Mouse (Mus musculus): Measurements from ENCODE around the gene Crx.
"Not testable (repeated sequence)": the region's sequence is repeated elsewhere in the genome, so short reads cannot be mapped to it uniquely, and the experiment has no call there.

The Crx gene

DNA sequence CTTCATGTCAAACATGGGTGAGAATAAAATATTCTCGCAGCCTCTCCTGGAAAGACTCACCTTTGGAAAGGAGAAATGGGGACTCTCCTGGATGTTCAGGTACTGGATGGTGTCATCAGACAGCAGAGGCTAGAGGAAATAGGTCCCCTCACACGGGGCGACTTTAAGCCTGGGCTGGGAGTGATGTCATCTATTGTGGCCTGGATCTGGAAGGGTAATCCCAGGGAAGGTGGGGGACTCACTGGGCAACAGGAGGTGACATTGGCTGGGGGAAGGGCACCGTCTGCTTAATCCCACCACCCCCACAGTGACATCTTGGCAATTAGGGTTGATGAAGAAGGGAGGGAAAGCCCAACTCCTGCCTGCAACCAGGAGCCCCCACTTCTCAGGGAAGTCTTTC is at the start of gene Crx:
Gene Crx, minus strand, starts transcription at position 213 of the 400 bp plus-strand sequence.
- no peak for DNase-seq (ENCODE audit: low read depth, low spot score)

DNA sequence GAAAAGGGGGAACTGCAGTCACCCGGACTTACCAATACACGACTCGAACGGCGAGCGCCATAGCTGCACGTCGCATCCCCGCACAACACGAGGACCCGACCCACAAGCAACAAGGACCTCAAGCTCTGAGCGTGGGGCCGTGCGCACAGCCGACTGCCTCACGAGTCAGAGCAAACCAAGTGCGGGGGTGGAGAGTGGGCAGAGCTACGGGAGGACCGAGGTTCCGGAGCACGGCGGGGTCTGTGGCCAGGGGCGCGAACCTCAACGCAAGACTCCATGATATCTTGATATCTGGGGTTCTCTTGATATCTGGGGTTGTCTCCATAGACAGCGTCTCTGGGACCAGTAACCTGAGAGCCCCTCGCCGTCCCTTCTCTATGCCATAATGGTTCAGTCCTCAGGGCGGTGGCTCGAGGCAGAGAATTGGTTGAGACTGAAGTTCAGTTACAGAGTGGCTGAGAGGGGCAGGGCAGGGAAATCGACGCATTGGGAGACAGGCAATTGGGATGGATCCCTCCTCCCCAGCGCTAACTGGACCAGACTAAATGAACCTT is 42.5 kb upstream of the Crx start, which contains the start of gene Selenow:
Gene Selenow, minus strand, starts transcription at position 183 of the 554 bp plus-strand sequence.
- DNase-seq (ENCODE audit: low read depth, low spot score): peak; percentile 97

DNA sequence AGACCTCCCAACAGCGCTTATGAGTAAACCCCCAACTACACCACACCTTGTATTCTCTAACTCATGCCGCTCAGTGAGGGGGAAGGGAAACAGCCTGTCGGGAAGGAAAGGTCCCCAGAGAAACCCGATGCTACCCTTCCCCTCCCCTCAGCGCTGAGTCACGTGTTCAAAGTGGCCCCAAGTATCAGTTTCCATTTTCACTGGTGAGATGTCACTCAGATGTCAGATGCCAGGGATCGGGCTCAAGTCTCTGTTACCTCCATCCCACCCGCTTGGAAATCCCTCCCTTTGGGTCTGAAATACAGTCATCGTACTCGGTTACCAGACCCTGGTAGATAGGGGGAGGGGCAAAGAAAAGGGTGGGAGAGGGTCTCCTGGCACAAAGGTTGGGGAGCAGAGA is 42.0 kb upstream of the Crx start:
- DNase-seq (ENCODE audit: low read depth, low spot score): peak; percentile 76

DNA sequence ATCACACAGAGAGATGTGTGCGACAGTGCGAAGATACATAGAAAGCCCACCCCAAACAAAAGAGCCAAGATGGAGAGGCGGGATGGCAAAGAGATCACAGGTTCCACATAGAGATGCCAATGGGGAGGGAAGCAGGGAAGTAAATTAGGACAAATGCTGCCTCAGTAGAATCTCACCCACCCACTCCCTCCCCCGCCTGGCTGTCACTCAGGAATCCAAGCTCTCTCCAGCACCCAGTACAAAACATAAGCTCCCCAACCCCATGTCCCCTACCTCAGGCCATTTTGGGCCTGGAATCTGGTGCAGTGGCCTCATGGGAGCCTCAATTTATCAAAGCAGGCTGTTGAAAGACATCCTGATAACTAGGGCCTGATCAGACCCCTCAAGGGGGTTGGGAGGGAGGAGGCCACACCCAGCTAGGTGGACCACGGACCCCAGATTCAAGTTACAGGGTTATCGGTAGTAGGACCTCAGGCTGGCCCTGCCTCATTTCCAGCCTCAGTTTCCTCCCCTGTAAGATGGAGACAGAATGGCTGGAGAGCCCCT is 41.0 kb upstream of the Crx start:
- DNase-seq (ENCODE audit: low read depth, low spot score): no peak

DNA sequence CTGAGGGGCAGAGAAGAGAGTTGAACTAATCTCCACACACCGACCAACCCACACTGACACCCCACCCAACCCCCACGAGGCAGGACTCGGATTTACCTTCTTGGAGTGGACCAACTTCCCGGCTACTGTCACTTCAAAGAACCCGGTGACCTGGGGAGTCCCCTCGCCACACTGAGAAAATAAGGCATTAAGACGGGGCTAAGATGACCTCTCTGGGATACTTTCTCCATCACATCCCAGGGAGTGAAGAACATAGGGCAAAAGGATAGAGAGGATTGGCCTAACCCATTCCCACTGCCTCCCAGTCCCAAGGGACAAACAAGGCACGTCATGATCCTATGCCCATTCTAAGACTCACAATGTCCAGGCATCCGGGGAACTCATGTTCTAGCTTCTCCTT is 40.2 kb upstream of the Crx start:
- no peak for DNase-seq (ENCODE audit: low read depth, low spot score)

DNA sequence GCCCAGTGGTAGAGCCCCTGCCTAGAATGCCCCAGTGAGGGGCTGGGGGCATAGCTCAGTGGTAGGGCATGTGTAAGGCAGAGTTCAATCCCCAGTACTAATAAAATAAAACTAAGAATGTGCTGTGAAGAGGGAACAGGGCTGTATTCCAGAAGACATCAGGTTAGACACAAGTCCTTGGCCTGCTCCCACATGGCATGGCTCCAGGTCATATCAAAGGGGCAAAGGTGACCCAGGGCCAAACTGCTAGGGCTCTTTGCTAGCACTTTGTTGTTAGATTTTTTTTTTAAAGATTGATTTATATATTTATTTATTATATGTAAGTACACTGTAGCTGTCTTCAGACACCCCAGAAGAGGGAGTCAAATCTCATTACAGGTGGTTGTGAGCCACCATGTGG is 38.6 kb upstream of the Crx start:
- DNase-seq (ENCODE audit: low read depth, low spot score): no peak

DNA sequence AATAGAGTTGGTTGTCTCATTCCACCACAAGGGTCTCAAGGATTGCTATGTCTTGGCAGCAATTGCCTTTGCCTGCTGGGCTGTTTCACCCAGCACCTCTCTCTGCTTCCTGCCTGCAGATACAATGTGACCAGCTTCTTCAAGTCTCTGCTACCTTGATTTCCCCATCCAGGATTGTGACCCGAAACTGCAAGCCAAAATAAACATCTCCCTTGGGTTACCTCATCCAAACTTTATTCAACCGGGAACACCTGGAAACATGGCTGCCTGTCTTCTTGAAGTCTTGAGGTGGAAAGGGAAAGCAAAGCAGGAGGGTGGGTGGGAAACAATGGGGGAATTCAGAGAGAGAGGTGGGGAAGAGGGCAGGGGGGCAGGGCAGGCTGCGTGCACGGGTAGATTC is 37.2 kb upstream of the Crx start:
- no peak for DNase-seq (ENCODE audit: low read depth, low spot score)

DNA sequence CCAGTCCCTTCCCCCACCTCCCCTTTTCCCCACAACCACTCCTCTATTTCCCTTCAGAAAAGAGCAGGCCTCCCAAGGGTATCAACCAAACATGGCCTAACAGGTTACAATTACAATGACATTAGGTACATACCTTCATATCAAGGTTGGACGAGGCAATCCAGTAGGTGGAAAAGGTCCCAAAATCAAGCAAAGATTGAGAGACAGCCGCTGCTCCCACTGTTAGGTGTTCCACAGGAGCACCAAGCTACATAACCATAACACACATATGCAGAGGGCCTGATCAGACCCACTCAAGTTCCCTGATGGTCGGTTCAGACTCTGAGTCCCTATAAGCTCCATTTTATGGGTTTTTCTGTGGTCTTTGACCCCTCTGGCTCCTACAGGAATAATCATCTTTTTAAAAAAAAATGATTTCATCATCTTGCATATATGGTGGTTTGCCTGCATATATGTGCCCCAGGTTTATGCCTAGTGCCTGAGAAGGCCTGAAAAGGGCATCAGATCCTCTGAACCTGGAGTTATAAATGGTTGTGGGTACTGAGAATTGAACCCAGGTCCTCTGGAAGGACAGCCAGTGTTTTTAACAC is 36.5 kb upstream of the Crx start:
- no peak for DNase-seq (ENCODE audit: low read depth, low spot score)

DNA sequence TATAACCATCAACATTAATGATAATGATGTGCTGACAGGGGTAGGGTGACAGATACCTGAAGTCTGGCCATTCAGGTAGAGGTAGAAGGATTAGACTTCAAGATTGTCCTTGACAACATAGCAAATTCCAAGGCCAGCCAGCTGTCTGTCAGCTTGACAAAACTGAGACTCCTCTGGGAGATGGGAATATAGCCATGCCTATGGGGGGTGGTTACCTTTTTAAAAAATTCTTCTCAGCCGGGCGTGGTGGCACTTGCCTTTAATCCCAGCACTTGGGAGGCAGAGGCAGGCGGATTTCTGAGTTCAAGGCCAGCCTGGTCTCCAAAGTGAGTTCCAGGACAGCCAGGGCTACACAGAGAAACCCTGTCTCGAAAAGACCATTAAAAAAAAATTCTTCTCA is 35.9 kb upstream of the Crx start:
- not testable (repeated sequence) for DNase-seq (ENCODE audit: low read depth, low spot score)

DNA sequence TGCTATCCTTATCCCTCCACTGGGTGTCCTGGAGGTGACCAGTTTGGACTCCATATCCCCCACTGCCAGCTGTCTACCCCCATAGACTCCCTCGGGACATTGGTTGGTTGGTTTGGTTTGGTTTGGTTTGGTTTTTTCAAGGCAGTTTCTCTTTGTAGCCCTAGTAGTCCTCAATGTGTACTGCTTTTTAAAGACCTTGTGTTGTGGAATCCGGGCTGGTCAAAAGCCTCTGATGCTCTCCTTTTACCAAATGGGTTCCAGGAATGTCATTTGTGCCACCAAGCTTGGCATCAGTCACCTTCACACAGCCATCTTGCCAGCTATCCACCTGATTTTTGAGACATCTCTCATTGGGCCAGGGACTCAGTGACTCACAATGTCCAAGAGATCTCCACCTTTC is 35.0 kb upstream of the Crx start:
- DNase-seq (ENCODE audit: low read depth, low spot score): no peak

DNA sequence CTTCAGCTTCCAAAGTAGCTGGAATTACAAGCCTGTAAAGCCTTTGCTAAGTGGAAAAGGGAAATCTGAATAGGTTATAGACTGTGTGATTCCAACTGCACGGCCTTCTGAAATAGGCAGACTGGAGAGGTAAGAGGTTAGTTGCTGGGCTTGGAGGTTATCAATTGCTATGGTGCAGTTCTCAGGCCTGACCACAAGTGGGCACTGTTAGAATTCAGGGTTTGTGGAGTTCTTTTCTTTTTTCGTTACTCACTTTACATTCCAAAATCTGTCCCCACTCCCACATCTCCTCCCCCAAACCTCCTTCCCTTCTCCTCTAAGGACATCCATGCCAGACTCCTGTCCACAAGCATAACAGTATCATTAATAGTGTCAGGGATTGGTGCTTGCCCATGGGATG is 34.5 kb upstream of the Crx start:
- peak; percentile 60 for DNase-seq (ENCODE audit: low read depth, low spot score)

DNA sequence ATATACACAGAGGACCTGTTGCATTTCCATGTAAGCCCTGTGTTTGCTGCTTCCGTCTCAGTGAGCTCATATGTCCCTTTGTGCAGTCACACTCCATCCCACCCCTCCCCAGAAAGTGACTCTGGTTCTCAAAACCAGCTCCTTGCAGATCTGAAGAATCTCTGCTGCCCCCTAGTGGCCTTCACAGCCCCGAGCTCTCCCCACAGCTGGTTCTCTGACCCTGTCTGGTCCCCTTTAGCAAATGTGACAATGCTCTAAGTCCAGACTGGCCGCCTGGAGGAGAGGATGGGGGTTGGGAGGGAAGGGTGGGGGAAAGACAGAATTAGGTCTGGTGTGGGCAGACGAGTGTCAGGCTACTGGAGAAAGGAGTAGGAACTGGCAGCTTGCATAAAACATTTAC is 32.4 kb upstream of the Crx start:
- DNase-seq (ENCODE audit: low read depth, low spot score): peak; percentile 84

DNA sequence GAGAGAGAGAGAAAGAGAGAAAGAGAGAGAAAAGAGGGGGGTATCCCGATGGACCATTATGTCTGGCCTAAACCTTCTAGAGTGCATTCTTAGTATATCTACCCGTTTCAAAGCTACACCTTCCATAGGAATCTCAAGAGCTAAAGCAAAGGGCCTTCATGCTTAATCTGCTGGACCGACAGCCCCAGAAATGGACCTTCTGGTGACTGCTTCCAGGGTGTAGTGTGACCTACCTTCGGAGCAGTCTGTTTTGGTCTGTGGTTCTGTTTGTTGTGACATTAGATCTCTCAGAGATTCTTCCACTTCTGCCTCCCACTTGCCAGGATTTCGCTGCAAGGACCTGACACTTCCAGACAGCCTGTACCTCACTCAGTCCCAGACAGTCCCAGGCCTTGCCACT is 30.8 kb upstream of the Crx start:
- no peak for DNase-seq (ENCODE audit: low read depth, low spot score)

DNA sequence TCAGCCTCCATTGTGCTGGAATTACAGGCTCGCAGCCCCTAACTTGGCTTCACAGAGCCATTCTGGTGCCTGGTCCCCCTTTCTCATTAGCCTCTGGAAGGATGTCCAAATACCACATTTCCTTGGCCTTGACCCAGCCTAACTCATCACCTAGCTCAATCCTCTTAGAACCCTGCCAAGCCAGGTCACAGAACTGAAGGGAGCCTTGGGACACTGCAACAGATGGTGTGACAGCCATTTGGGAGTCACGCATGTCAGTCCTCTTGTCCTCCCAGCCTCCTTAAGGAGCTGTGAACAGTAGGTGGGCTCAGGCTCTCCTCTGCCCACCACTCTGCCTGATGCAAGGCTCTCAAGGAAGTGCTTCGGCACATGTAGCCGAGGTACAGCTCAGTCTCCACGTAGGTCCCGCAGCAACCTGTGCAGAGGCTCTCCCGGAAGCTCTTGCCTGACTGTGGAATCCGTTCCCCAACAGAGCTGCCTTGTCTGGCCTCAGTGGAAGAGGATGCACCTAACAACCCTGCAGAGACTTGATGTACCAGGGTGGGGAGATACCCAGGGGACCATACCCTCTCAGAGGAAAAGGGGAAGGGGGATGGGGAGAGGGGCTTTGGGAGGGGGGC is 28.3 kb upstream of the Crx start:
- no peak for DNase-seq (ENCODE audit: low read depth, low spot score)

DNA sequence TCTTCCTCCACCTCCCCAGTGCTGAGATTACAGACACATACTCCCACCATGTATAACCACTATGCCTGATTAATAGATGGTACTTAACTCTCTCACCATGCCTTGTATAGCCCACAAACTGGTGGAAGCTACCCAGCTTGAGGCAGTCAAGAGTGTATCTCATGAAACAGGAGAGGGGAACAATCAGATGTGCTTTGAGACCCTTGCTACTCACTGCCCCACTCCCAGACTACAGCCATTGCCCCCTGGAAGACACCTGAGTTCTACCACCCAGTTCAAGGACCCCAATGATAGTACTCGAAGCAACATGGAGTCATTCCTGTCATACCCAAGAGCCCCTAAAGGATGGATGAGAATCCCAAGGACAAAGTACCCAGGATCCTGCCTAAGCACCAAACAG is 26.8 kb upstream of the Crx start:
- DNase-seq (ENCODE audit: low read depth, low spot score): no peak

DNA sequence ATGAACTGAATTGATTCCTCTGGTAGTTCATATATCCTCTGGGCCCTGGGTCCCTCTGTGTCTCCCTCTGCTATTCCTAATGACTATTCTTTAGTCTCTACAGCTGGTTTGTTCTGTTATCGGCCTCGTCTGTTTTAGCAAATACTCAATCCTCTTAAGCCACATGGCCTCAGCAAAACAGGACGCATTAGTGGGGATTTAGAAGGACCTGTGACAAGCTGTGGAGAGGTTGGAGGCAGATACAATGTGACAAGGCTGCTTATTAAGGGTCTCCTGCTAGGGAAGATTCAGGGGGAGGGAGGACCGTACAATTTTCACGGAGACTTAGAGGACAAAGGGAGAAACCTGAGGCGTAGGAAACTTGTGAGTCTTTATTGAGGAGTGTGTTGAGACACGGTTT is 26.1 kb upstream of the Crx start:
- no peak for DNase-seq (ENCODE audit: low read depth, low spot score)

DNA sequence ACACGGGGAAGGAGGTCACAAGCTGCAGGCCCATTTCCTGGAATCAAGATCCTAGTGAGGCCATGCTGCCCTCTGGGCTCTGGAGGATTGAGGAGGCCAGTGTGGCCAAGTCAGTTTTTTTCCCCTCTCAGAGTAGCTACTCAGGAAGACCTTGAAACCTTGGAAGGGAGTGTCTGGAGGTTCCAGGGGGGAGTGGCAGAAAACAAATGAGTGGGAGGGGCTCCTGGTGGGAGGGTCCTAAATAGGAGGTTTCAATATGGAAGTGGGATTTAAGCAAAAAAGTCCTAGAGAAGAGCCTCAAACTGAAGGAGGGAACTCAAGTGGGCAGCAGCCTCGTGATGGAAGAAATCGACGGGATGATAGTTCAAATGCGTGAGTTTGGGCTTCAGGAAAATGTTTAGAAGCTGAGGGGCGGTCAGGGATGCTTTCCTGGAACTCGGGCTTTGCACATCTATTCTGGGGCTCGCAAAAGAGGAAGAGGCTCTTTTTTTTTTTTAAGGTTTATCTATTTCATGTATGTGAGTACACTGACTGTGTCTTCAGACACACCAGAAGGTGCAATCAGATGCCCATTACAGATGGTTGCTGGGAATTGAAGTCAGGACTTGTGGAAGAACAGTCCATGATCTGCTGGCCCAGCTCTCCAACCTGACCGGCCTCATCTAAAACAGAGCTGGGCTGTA is 21.7 kb upstream of the Crx start:
- DNase-seq (ENCODE audit: low read depth, low spot score): no peak

DNA sequence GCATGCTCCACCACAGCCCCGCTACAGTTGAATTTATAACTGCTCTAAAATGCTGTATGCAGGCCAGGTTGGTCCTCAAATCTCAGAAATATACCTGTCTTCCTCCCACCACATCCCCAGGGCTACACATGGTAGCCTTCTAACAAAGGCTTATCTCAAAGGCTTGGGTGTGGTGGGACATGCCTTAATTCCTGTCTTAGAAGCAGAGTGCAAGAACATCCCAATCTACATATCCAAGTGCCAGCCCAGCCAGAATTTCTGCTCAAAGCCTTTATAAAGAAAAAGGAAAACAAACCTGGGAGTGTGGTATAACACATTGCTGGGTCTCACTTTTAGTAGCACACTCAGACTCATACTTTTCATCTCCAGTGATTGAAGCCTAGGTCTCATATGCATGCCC is 14.5 kb upstream of the Crx start:
- DNase-seq (ENCODE audit: low read depth, low spot score): no peak

DNA sequence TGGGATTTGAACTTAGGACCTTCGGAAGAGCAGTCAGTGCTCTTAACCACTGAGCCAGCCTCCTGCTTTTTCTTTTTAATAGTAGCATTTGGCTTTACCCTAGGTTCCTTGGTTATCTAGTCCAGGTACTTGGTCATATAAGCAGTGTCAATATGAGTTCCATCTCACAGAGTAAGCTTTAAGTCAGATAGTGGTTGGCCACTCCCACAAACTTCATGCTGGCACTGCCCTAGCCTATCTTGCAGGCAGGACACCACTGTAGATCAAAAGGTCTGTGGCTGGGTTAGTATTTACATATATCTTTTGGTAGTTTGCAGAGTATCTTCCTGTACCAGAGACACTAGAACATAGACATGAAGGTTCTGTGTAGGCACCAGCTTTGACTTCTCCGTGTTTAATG is 4.4 kb upstream of the Crx start:
- DNase-seq (ENCODE audit: low read depth, low spot score): no peak

DNA sequence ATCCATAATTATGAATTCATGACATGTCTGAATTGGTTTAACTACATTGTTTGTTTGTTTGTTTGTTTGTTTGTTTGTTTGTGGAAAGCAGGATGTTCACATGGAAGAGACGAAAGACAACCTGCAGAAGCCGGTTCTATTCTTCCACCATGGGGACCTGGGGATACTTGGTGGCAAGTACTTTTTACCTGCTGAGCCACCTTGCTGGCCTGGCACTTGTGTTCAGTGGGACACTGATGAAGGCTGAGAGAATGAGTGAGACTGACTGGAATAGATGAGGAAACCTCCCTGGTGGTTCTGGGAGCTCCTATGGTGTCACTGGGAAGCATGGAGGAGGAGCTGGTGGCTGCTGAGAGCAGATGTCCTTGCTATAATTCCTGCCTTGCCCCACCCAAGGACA is 2.5 kb upstream of the Crx start, which contains the start of gene Crxos:
Gene Crxos, plus strand, starts transcription at position 301 of the 400 bp plus-strand sequence.
- DNase-seq (ENCODE audit: low read depth, low spot score): no peak

DNA sequence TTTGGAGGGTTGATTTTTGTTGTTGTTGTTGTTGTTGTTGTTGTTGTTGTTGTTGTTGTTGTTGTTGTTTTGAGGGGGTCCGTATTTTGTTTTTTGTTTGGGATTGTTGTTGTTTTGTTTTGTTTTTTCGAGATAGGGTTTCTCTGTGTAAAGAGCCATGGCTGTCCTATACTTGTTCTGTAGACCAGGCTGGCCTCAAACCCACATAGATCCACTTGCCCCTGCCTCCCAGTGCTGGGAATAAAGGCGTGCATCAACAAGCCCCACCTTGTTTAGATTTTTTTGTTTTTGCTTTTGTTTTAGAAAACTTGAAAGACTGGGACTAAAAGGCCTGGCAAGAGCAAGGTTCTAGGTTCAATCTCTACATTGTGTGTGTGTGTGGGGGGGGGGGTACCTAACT is 2.1 kb upstream of the Crx start:
- no peak for DNase-seq (ENCODE audit: low read depth, low spot score)

DNA sequence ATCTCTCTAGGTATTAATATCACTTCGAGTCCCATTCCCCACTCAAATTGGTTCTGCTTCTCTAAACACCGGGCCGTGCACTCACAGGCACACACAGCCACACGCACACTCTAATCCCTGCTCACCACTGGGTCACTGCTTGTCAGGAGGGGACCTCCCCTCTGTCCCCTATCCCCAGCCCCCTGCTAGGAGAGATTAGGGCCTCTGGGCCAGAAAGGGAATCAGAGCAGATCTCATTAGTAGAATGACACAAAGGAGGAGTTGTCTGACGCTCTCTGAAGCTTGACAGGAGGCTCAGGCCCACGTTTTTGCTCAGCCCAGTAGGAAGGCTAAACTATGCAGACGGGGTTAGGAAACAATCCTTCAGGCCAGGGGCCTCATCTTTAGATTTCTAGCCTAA is 1.6 kb upstream of the Crx start:
- DNase-seq (ENCODE audit: low read depth, low spot score): no peak

DNA sequence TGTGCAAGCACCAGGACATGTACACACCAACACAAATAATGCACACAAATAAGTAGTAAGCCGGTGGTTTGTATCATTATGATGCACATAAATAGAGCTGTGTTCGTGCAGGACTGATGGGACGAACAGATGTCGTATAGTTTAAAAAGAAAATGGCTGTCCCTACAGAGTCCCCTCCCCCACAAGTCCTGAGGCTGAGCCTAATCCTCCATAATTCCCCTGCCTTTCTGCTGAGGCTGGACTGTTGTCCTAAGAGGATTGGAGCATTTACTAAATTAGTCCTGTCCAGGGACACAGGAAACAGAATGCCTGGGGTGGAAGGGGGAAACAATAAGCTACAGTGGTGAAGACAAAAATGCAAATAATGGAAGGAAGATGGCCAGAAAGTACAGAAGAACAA is 15.7 kb downstream of the Crx start:
- no peak for DNase-seq (ENCODE audit: low read depth, low spot score)
